Mouse (Mus musculus): Measurements from ENCODE around the gene Dhrs3. TPM values are rescaled to one million over a fixed set of nuclear protein-coding genes. Genes with fewer than 3 reads are reported as not detected.

Gene Dhrs3
- total RNA-seq, 2 experiments from 2014 or later, result 40.6 to 50.7 TPM

DNA sequence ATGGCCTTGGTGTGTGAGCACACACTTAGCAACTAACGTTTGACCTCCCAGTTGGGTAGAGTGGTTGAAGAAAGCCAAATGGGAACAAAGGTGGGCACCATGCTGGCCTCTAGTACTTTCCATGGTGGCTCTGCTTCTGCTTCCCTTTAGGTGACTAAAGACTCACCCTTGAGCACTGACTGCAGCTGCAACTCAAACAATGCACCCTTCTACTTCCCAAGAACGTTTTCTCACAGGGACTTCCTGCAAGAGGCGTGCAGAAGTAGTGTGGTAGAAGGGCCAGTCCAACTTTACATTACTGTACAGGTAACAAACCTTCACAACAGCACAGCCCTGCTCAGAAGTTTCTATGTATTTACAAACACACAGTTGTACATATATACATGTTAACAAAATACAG is 81.8 kb downstream of the Dhrs3 start:
- DNase-seq, result no peak

DNA sequence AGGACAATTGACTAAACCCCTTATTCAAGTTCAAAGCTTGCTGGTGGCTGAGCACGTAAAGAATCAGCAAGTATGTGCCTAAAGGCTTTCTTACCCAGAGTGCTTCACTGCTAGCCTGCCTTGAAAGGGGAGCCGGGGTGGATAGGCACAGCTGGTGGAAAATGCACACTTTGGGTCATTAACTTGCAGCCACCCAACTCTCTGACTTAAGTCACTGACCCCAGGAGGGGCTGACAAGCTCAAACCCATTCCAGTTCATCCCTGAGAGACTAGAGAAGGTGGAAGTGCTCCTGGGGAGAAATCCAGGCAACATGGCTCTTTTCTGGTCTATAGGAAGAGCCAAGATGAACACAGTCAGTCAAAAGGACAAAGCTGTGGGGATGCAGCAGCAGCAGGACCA is 82.9 kb downstream of the Dhrs3 start:
- no peak for DNase-seq

DNA sequence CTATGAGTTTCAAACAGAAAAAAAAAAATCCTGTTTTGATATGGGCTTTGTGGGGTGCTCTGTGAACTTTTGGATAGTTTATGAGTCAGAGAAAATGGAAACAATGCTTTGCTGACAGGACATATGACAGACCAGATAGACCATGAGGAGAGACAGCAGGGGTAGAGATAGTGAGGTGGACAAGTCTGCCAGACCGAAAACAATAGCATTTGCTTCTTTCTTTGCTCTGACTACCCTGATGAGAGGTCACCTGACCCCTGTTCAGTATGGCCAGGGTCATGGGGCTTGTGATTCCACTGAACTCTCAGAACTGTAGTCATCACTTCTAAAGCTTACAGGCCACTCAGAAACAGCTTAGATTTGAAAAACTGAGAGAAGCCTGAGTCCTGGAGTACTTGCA is 84.4 kb downstream of the Dhrs3 start:
- no peak for DNase-seq

Other genes starting within 250 kb of the Dhrs3 start
- gene Gm436, start 206.5 kb upstream of the Dhrs3 start, total RNA-seq (2021), result not detected
- gene Gm13178, start 171.4 kb upstream of the Dhrs3 start, total RNA-seq (2021), result not detected
- gene Gm438, start 106.2 kb upstream of the Dhrs3 start, total RNA-seq (2021), result not detected